Comparison of ENCODE assay signal across 8 mouse cellular contexts in genomic region chrX:101486487-101487152, GRCm38 (mm10). TPM values are rescaled to one million over a fixed set of nuclear protein-coding genes. Genes with fewer than 3 reads are reported as not detected.
DNase-seq lines count a peak whose midpoint lies in the region; TF ChIP-seq lines count a peak whose summit lies in the region.
"Not testable (repeated sequence)": the region's sequence is repeated elsewhere in the genome, so short reads cannot be mapped to it uniquely, and the experiment has no call there.

No protein-coding gene starts in this region.

- TF ChIP-seq POLR2A in olfactory bulb, adult 2 months (IDR thresholded peaks at IDR 0.05; ENCODE audit: insufficient read depth, low read depth, low read length), result not testable (repeated sequence)

- H3K9me3 ChIP-seq in forebrain, embryonic 10.5 days, result not testable (repeated sequence)

- H3K27ac ChIP-seq in forebrain, embryonic 10.5 days; olfactory bulb, adult 2 months (ENCODE audit: insufficient read depth, low read depth, low read length): not testable (repeated sequence)

- peak; percentile 48 for DNase-seq in ES-CJ7 (ENCODE audit: low read depth, low spot score)
- peak; percentile 39 for DNase-seq in c-Kit-positive CD71-positive TER-119-positive erythroid progenitor cells, embryonic 14.5 days (ENCODE audit: low spot score)
- peak; percentile 19 for DNase-seq in forebrain, embryonic 10.5 days (ENCODE audit: extremely low spot score, low spot score)
- peak; percentile 38 to 65 for DNase-seq in heart, postnatal 10 days
- peak; percentile 50 to 67 for DNase-seq in layer of hippocampus, adult 18-20 months (ENCODE audit: low spot score in 2 of 2)
- DNase-seq in lung, adult 18-20 months, result peak; percentile 5 to 14
- DNase-seq in testis, postnatal 14 days (ENCODE audit: low spot score), result peak; percentile 17

- WGBS in forebrain, embryonic 10.5 days, result 32% methylated on average over 12 of the region's 12 CpGs
- 22% methylated on average over 11 of the region's 12 CpGs for WGBS in olfactory bulb, adult 2 months

- not testable (repeated sequence) for H3K27me3 ChIP-seq in forebrain, embryonic 10.5 days (ENCODE audit: poor library complexity, severe bottlenecking)

- intact Hi-C loops in heart, postnatal 10 days (cut with DNase I), result not testable (repeated sequence)

- H3K36me3 ChIP-seq in forebrain, embryonic 10.5 days (replicated peaks), result peaks cover 15% of the 10 kb centered on the region

- H3K4me3 ChIP-seq in forebrain, embryonic 10.5 days; olfactory bulb, adult 2 months (ENCODE audit: insufficient read depth, low read depth, low read length): not testable (repeated sequence)

- TF ChIP-seq CTCF in olfactory bulb, adult 2 months (IDR thresholded peaks at IDR 0.05; ENCODE audit: insufficient read depth, low read depth, low read length), result 0 out of 2 replicates have a peak, but pooled peaks have one; percentile 30

- H3K4me1 ChIP-seq in forebrain, embryonic 10.5 days; olfactory bulb, adult 2 months (ENCODE audit: control insufficient read depth, insufficient read depth, low read length): not testable (repeated sequence)

RNA-seq across cellular contexts. Expression of gene Itgb1bp2, which starts 37.7 kb away (rescaled TPM):
- polyA plus RNA-seq in forebrain, embryonic 10.5 days (2016; fragmentation: Nextera tagmentation; extraction: Ambion mirVana), result 2.0 and 2.1 TPM in 2 replicates
- 100 to 1,000 TPM; 180 to 204 TPM for total RNA-seq in heart, postnatal 10 days (2021)
- 1 to 10 TPM in 1 of 2 experiments, not detected in 1; 1.1 TPM for total RNA-seq in layer of hippocampus, adult 18-20 months (2021)
- not detected in 2 replicates for polyA plus RNA-seq in olfactory bulb, adult 2 months (2012; ENCODE audit: insufficient read depth, insufficient read length, low replicate concordance, missing spikeins)

RNA-seq across cellular contexts. Expression of gene Taf1, which starts 45.9 kb away (rescaled TPM):
- 22.9 and 23.0 TPM in 2 replicates for polyA plus RNA-seq in forebrain, embryonic 10.5 days (2016; fragmentation: Nextera tagmentation; extraction: Ambion mirVana)
- 10 to 100 TPM; 18.9 to 22.0 TPM for total RNA-seq in heart, postnatal 10 days (2021)
- total RNA-seq in layer of hippocampus, adult 18-20 months (2021), result 10 to 100 TPM; 49.9 to 50.9 TPM
- not detected in 2 replicates for polyA plus RNA-seq in olfactory bulb, adult 2 months (2012; ENCODE audit: insufficient read depth, insufficient read length, low replicate concordance, missing spikeins)

RNA-seq across cellular contexts. Expression of gene Nono, which starts 57.5 kb away (rescaled TPM):
- 639 and 665 TPM in 2 replicates for polyA plus RNA-seq in forebrain, embryonic 10.5 days (2016; fragmentation: Nextera tagmentation; extraction: Ambion mirVana)
- total RNA-seq in heart, postnatal 10 days (2021), result 100 to 1,000 TPM; 134 to 135 TPM
- 100 to 1,000 TPM; 124 to 147 TPM for total RNA-seq in layer of hippocampus, adult 18-20 months (2021)
- polyA plus RNA-seq in olfactory bulb, adult 2 months (2012; ENCODE audit: insufficient read depth, insufficient read length, low replicate concordance, missing spikeins), result 352 TPM in 1 of 2 replicates, not detected in the other

Comparison
In these comparisons a context has a peak if more than half of its experiments do, and no peak if none do; other contexts are left out.
1. RNA of gene Itgb1bp2, which starts 37.7 kb away (total RNA-seq): 180 to 204 TPM in heart, postnatal 10 days; 1.1 TPM in layer of hippocampus, adult 18-20 months; every median in the first group is over 10 times any median in the second.
2. Peak in every context shown above with its lines, with median percentiles within 50 percentile points of each other: DNase-seq.